Mouse (Mus musculus): ENCODE data around the gene Fap. TPM values are rescaled to one million over a fixed set of nuclear protein-coding genes. Genes with fewer than 3 reads are reported as not detected.

Gene Fap
- polyA plus RNA-seq, 1 experiment from 2014 or later, result 11.7 TPM

- H3K9ac ChIP-seq (replicated peaks; ENCODE audit: low read length), result no peak overlapping the region
- WGBS, result 70% methylated on average over 9 of the region's 9 CpGs
- no peak for ATAC-seq (replicated peaks; ENCODE audit: insufficient number of reproducible peaks, low FRiP score, low TSS enrichment, low read depth)
These were observed 93.3 kb downstream of the Fap start for GRCm38 (mm10) chr2:62480285-62481198.

GRCm38 (mm10) chr2:62469551-62469950, 104.3 kb downstream of the Fap start:
- DNase-seq (ENCODE audit: low spot score) (no peak), ATAC-seq (replicated peaks; ENCODE audit: insufficient number of reproducible peaks, low FRiP score, low TSS enrichment, low read depth) (no peak)
- Histone ChIP-seq H3K9me3 (replicated peaks; ENCODE audit: control insufficient read depth, low read length) (no peaks in the 10 kb centered on the region), H3K27ac (replicated peaks; ENCODE audit: low read depth, low read length) (no peak overlapping the region), H3K4me2 (ENCODE audit: low read depth, low read length) (no peak overlapping the region), H3K36me3 (replicated peaks; ENCODE audit: control insufficient read depth, insufficient read depth, low read depth, low read length) (no peaks in the 10 kb centered on the region), H3K4me3 (ENCODE audit: low read depth, low read length) (no peak overlapping the region), H3K4me1 (ENCODE audit: control insufficient read depth, insufficient read depth, low read length) (no peaks in the 10 kb centered on the region), H3K27me3 (ENCODE audit: control insufficient read depth, insufficient read depth, low read length) (no peaks in the 10 kb centered on the region), H3K9ac (replicated peaks; ENCODE audit: low read length) (no peak overlapping the region)
- 85% methylated on average over 9 of the region's 9 CpGs for WGBS

More at GRCm38 (mm10) chr2:62480285-62481198, 93.3 kb downstream of the Fap start:
- H3K27ac ChIP-seq (replicated peaks; ENCODE audit: low read depth, low read length), result no peak overlapping the region
- DNase-seq (ENCODE audit: low spot score), result no peak
- H3K4me3 ChIP-seq (ENCODE audit: low read depth, low read length), result no peak overlapping the region
- H3K9me3 ChIP-seq (replicated peaks; ENCODE audit: control insufficient read depth, low read length), result no peaks in the 10 kb centered on the region
- H3K4me2 ChIP-seq (ENCODE audit: low read depth, low read length), result no peak overlapping the region
- no peaks in the 10 kb centered on the region for H3K36me3 ChIP-seq (replicated peaks; ENCODE audit: control insufficient read depth, insufficient read depth, low read depth, low read length)
- H3K4me1 ChIP-seq (ENCODE audit: control insufficient read depth, insufficient read depth, low read length), result no peaks in the 10 kb centered on the region
- H3K27me3 ChIP-seq (ENCODE audit: control insufficient read depth, insufficient read depth, low read length), result no peaks in the 10 kb centered on the region

- H3K9ac ChIP-seq (replicated peaks; ENCODE audit: low read length), result no peak overlapping the region
- DNase-seq (ENCODE audit: low spot score) (no peak), ATAC-seq (replicated peaks; ENCODE audit: insufficient number of reproducible peaks, low FRiP score, low TSS enrichment, low read depth) (no peak)
- H3K4me2 ChIP-seq (ENCODE audit: low read depth, low read length), result no peak overlapping the region
- H3K9me3 ChIP-seq (replicated peaks; ENCODE audit: control insufficient read depth, low read length), result no peaks in the 10 kb centered on the region
- no peaks in the 10 kb centered on the region for H3K36me3 ChIP-seq (replicated peaks; ENCODE audit: control insufficient read depth, insufficient read depth, low read depth, low read length)
- H3K4me3 ChIP-seq (ENCODE audit: low read depth, low read length), result no peak overlapping the region
- no peaks in the 10 kb centered on the region for H3K27me3 ChIP-seq (ENCODE audit: control insufficient read depth, insufficient read depth, low read length)
- no peak overlapping the region for H3K27ac ChIP-seq (replicated peaks; ENCODE audit: low read depth, low read length)
- no peaks in the 10 kb centered on the region for H3K4me1 ChIP-seq (ENCODE audit: control insufficient read depth, insufficient read depth, low read length)
- 74% methylated on average over 2 of the region's 2 CpGs for WGBS
These were observed 110.6 kb downstream of the Fap start for GRCm38 (mm10) chr2:62463287-62463686.

- Histone ChIP-seq H3K27me3 (ENCODE audit: control insufficient read depth, insufficient read depth, low read length) (no peaks in the 10 kb centered on the region), H3K4me2 (ENCODE audit: low read depth, low read length) (no peak overlapping the region), H3K9ac (replicated peaks; ENCODE audit: low read length) (no peak overlapping the region), H3K4me3 (ENCODE audit: low read depth, low read length) (no peak overlapping the region), H3K36me3 (replicated peaks; ENCODE audit: control insufficient read depth, insufficient read depth, low read depth, low read length) (no peaks in the 10 kb centered on the region), H3K27ac (replicated peaks; ENCODE audit: low read depth, low read length) (no peak overlapping the region), H3K4me1 (ENCODE audit: control insufficient read depth, insufficient read depth, low read length) (no peaks in the 10 kb centered on the region), H3K9me3 (replicated peaks; ENCODE audit: control insufficient read depth, low read length) (no peaks in the 10 kb centered on the region)
- 77% methylated on average over 2 of the region's 2 CpGs for WGBS
- DNase-seq (ENCODE audit: low spot score), result no peak
- ATAC-seq (replicated peaks; ENCODE audit: insufficient number of reproducible peaks, low FRiP score, low TSS enrichment, low read depth), result no peak
These were observed 111.7 kb downstream of the Fap start for GRCm38 (mm10) chr2:62462174-62462573.

- Histone ChIP-seq H3K4me1 (ENCODE audit: control insufficient read depth, insufficient read depth, low read length) (no peaks in the 10 kb centered on the region), H3K4me3 (ENCODE audit: low read depth, low read length) (no peak overlapping the region), H3K27me3 (ENCODE audit: control insufficient read depth, insufficient read depth, low read length) (no peaks in the 10 kb centered on the region), H3K9ac (replicated peaks; ENCODE audit: low read length) (no peak overlapping the region), H3K4me2 (ENCODE audit: low read depth, low read length) (no peak overlapping the region), H3K27ac (replicated peaks; ENCODE audit: low read depth, low read length) (no peak overlapping the region), H3K9me3 (replicated peaks; ENCODE audit: control insufficient read depth, low read length) (no peaks in the 10 kb centered on the region), H3K36me3 (replicated peaks; ENCODE audit: control insufficient read depth, insufficient read depth, low read depth, low read length) (no peaks in the 10 kb centered on the region)
- no peak for ATAC-seq (replicated peaks; ENCODE audit: insufficient number of reproducible peaks, low FRiP score, low TSS enrichment, low read depth)
- WGBS, result 83% methylated on average over 12 of the region's 12 CpGs
- DNase-seq (ENCODE audit: low spot score), result no peak
These were observed 112.9 kb downstream of the Fap start for GRCm38 (mm10) chr2:62460815-62461450.

GRCm38 (mm10) chr2:62460231-62460710, 113.6 kb downstream of the Fap start:
- Histone ChIP-seq H3K36me3 (replicated peaks; ENCODE audit: control insufficient read depth, insufficient read depth, low read depth, low read length) (no peaks in the 10 kb centered on the region), H3K4me2 (ENCODE audit: low read depth, low read length) (no peak overlapping the region), H3K4me3 (ENCODE audit: low read depth, low read length) (no peak overlapping the region), H3K27me3 (ENCODE audit: control insufficient read depth, insufficient read depth, low read length) (no peaks in the 10 kb centered on the region), H3K4me1 (ENCODE audit: control insufficient read depth, insufficient read depth, low read length) (no peaks in the 10 kb centered on the region), H3K9ac (replicated peaks; ENCODE audit: low read length) (no peak overlapping the region), H3K27ac (replicated peaks; ENCODE audit: low read depth, low read length) (no peak overlapping the region), H3K9me3 (replicated peaks; ENCODE audit: control insufficient read depth, low read length) (no peaks in the 10 kb centered on the region)
- WGBS, result 88% methylated on average over 7 of the region's 7 CpGs
- DNase-seq (ENCODE audit: low spot score) (no peak), ATAC-seq (replicated peaks; ENCODE audit: insufficient number of reproducible peaks, low FRiP score, low TSS enrichment, low read depth) (no peak)

GRCm38 (mm10) chr2:62459241-62460174, 114.4 kb downstream of the Fap start:
- Histone ChIP-seq H3K27me3 (ENCODE audit: control insufficient read depth, insufficient read depth, low read length) (no peaks in the 10 kb centered on the region), H3K4me2 (ENCODE audit: low read depth, low read length) (no peak overlapping the region), H3K4me3 (ENCODE audit: low read depth, low read length) (no peak overlapping the region), H3K27ac (replicated peaks; ENCODE audit: low read depth, low read length) (no peak overlapping the region), H3K36me3 (replicated peaks; ENCODE audit: control insufficient read depth, insufficient read depth, low read depth, low read length) (no peaks in the 10 kb centered on the region), H3K4me1 (ENCODE audit: control insufficient read depth, insufficient read depth, low read length) (no peaks in the 10 kb centered on the region), H3K9me3 (replicated peaks; ENCODE audit: control insufficient read depth, low read length) (no peaks in the 10 kb centered on the region), H3K9ac (replicated peaks; ENCODE audit: low read length) (no peak overlapping the region)
- DNase-seq (ENCODE audit: low spot score), result no peak
- 68% methylated on average over 18 of the region's 18 CpGs for WGBS
- no peak for ATAC-seq (replicated peaks; ENCODE audit: insufficient number of reproducible peaks, low FRiP score, low TSS enrichment, low read depth)
